In the genomic region with DNA sequence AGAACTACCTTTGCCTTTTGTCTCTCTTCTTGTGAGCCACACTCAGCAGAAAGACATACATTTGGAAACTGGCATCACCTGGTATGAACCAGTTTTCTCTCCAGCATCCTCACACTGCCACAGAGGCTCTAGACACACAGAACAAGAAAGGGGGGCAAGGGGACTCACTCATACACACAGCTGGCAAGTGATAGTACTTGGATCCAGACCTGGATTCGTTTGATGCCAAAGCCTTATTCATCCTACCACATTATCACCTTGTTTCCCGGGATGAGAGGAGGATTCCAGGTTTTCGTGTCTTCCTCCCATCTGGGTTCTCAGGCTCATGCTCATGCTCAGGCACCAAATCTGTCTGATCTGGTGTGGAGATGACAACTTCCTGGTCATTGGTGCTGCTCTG, we compare ENCODE assay signal across 31 mouse cellular contexts.
"Had no signal": no experiment of that assay in that cellular context is flagged by ENCODE, and none has a peak within 500 bp of the region (broad histone marks: within the 10 kb centered on the region; RNA-seq: fewer than 3 reads in every experiment).

No protein-coding gene starts in this region.

- H3K27me3 ChIP-seq: limb, embryonic 12.5 days; limb, embryonic 15.5 days; liver, embryonic 12.5 days; liver, embryonic 13.5 days; liver, embryonic 15.5 days; lung, embryonic 15.5 days; megakaryocyte, embryonic 14.5 days; midbrain, embryonic 12.5 days; midbrain, embryonic 13.5 days; midbrain, embryonic 15.5 days; neural tube, embryonic 12.5 days; neural tube, embryonic 13.5 days had no signal

- H3K9me3 ChIP-seq: limb, embryonic 10.5 days; limb, embryonic 12.5 days; limb, embryonic 13.5 days; limb, embryonic 15.5 days; liver, embryonic 12.5 days; liver, embryonic 13.5 days; liver, embryonic 15.5 days; lung, embryonic 15.5 days; megakaryocyte, embryonic 14.5 days; midbrain, embryonic 12.5 days; midbrain, embryonic 13.5 days; midbrain, embryonic 15.5 days; neural tube, embryonic 12.5 days; neural tube, embryonic 13.5 days had no signal

- H3K4me2 ChIP-seq: limb, embryonic 12.5 days; limb, embryonic 13.5 days; limb, embryonic 15.5 days; liver, embryonic 11.5 days; liver, embryonic 12.5 days; liver, embryonic 13.5 days; liver, embryonic 15.5 days; lung, embryonic 14.5 days; lung, embryonic 15.5 days; midbrain, embryonic 12.5 days; midbrain, embryonic 13.5 days; midbrain, embryonic 15.5 days; neural tube, embryonic 12.5 days; neural tube, embryonic 13.5 days had no signal

- H3K4me3 ChIP-seq: limb, embryonic 10.5 days; limb, embryonic 12.5 days; limb, embryonic 13.5 days; limb, embryonic 15.5 days; liver, embryonic 12.5 days; liver, embryonic 13.5 days; liver, embryonic 15.5 days; lung, embryonic 15.5 days; megakaryocyte, embryonic 14.5 days; midbrain, embryonic 12.5 days; midbrain, embryonic 13.5 days; midbrain, embryonic 15.5 days; myocyte; neural tube, embryonic 12.5 days; neural tube, embryonic 13.5 days had no signal

- H3K4me1 ChIP-seq: limb, embryonic 10.5 days; limb, embryonic 15.5 days; liver, embryonic 12.5 days; liver, embryonic 13.5 days; liver, embryonic 15.5 days; midbrain, embryonic 12.5 days; midbrain, embryonic 13.5 days; midbrain, embryonic 15.5 days; neural tube, embryonic 12.5 days; neural tube, embryonic 13.5 days had no signal

- H3K9ac ChIP-seq: limb, embryonic 12.5 days; limb, embryonic 13.5 days; limb, embryonic 15.5 days; liver, embryonic 12.5 days; liver, embryonic 13.5 days; liver, embryonic 14.5 days; liver, embryonic 15.5 days; liver, postnatal 0 days; lung, embryonic 14.5 days; lung, embryonic 15.5 days; midbrain, embryonic 12.5 days; midbrain, embryonic 13.5 days; midbrain, embryonic 15.5 days; neural tube, embryonic 12.5 days; neural tube, embryonic 13.5 days had no signal

- H3K36me3 ChIP-seq: limb, embryonic 10.5 days; limb, embryonic 12.5 days; limb, embryonic 13.5 days; limb, embryonic 15.5 days; liver, embryonic 12.5 days; liver, embryonic 13.5 days; liver, embryonic 15.5 days; lung, embryonic 15.5 days; midbrain, embryonic 12.5 days; midbrain, embryonic 13.5 days; midbrain, embryonic 15.5 days; neural tube, embryonic 12.5 days; neural tube, embryonic 13.5 days had no signal

- ATAC-seq: liver, embryonic 12.5 days; liver, postnatal 0 days; lung, postnatal 0 days; midbrain, embryonic 13.5 days; midbrain, embryonic 15.5 days; midbrain, embryonic 16.5 days had no signal

- H3K27ac ChIP-seq: limb, embryonic 10.5 days; limb, embryonic 12.5 days; limb, embryonic 13.5 days; limb, embryonic 15.5 days; liver, embryonic 12.5 days; liver, embryonic 13.5 days; liver, embryonic 14.5 days; liver, embryonic 15.5 days; lung, embryonic 15.5 days; macrophage; midbrain, embryonic 12.5 days; midbrain, embryonic 13.5 days; midbrain, embryonic 15.5 days; neural tube, embryonic 12.5 days; neural tube, embryonic 13.5 days had no signal

- DNase-seq: left cerebral cortex, postnatal 4 days; liver; liver, embryonic 13.5 days; liver, postnatal 0 days; lung, adult 18-20 months; lung, adult 2 months; lung, embryonic 14.5 days; lung, postnatal 10 days; lung, postnatal 14 days; lung, postnatal 36 days; lung, postnatal 4 days; midbrain, embryonic 14.5 days had no signal
